Mouse (Mus musculus) layer of hippocampus, postnatal 14 days (tissue): ENCODE data around the gene Smg6. TPM values are rescaled to one million over a fixed set of nuclear protein-coding genes. Genes with fewer than 3 reads are reported as not detected.

Experiments
- DNase-seq, 2 experiments: peaks; one replicate each; pipeline ENCODE4 v3.0.0; 2021 to 2022; ENCODE audit warnings: low spot score in 2 of 2, mixed read lengths in 1 of 2
- total RNA-seq, 2 experiments: library from RNA; stranded (reverse); gene quantifications; 2 replicates each; pipeline ENCODE4 v1.2.3; 2021

Gene Smg6
- total RNA-seq, 2 experiments from 2014 or later, result 23.8 to 24.9 TPM

GRCm38 (mm10) chr11:75045822-75046221 lies 120.2 kb downstream of the Smg6 start:
- no peak for DNase-seq

GRCm38 (mm10) chr11:75046638-75047037 lies 121.0 kb downstream of the Smg6 start:
- no peak for DNase-seq

GRCm38 (mm10) chr11:75047066-75047465 lies 121.4 kb downstream of the Smg6 start:
- DNase-seq, result peak; percentile 22 to 68

- DNase-seq, result no peak
Measured at GRCm38 (mm10) chr11:75047736-75048407, 122.2 kb downstream of the Smg6 start.

- no peak for DNase-seq
Measured at GRCm38 (mm10) chr11:75049146-75049545, 123.5 kb downstream of the Smg6 start.

GRCm38 (mm10) chr11:75049807-75050206 lies 124.2 kb downstream of the Smg6 start:
- DNase-seq, result no peak

GRCm38 (mm10) chr11:75051239-75051638 lies 125.6 kb downstream of the Smg6 start:
- DNase-seq, result no peak

GRCm38 (mm10) chr11:75051712-75052550 lies 126.3 kb downstream of the Smg6 start:
- no peak for DNase-seq

- DNase-seq, result no peak
Measured at GRCm38 (mm10) chr11:75053020-75053419, 127.4 kb downstream of the Smg6 start.

- DNase-seq, result no peak
Measured at GRCm38 (mm10) chr11:75053722-75054121, 128.1 kb downstream of the Smg6 start.

GRCm38 (mm10) chr11:75054184-75054877 lies 128.7 kb downstream of the Smg6 start:
- no peak for DNase-seq

- no peak for DNase-seq
Measured at GRCm38 (mm10) chr11:75054878-75055214, 129.2 kb downstream of the Smg6 start.

- DNase-seq, result no peak
Measured at GRCm38 (mm10) chr11:75062650-75063049, 137.0 kb downstream of the Smg6 start.

- DNase-seq, result no peak
Measured at GRCm38 (mm10) chr11:75064266-75064665, 138.6 kb downstream of the Smg6 start.

- no peak for DNase-seq
Measured at GRCm38 (mm10) chr11:75071352-75071751, 145.7 kb downstream of the Smg6 start.

GRCm38 (mm10) chr11:75072932-75073625 lies 147.5 kb downstream of the Smg6 start:
- DNase-seq, result no peak

GRCm38 (mm10) chr11:75073696-75074095 lies 148.1 kb downstream of the Smg6 start:
- no peak for DNase-seq

GRCm38 (mm10) chr11:75074543-75074942 lies 148.9 kb downstream of the Smg6 start:
- DNase-seq, result no peak

GRCm38 (mm10) chr11:75078616-75079015 lies 153.0 kb downstream of the Smg6 start:
- no peak for DNase-seq

GRCm38 (mm10) chr11:75083031-75083430 lies 157.4 kb downstream of the Smg6 start:
- no peak for DNase-seq

GRCm38 (mm10) chr11:75092159-75092558 lies 166.5 kb downstream of the Smg6 start:
- no peak for DNase-seq
